Mouse (Mus musculus): ENCODE results near the gene Sfxn3. TPM values are rescaled to one million over a fixed set of nuclear protein-coding genes. Genes with fewer than 3 reads are reported as not detected.
"Not testable (repeated sequence)": the region's sequence is repeated elsewhere in the genome, so short reads cannot be mapped to it uniquely, and the experiment has no call there.

Gene Sfxn3
- polyA plus RNA-seq, 1 experiment = 20.7 TPM

- TF ChIP-seq CTCF (IDR thresholded peaks at IDR 0.05; ENCODE audit: control insufficient read depth, insufficient read depth, insufficient replicate concordance, low read depth, low read length) = no peak
- no peak for TF ChIP-seq POLR2A (IDR thresholded peaks at IDR 0.05; ENCODE audit: control insufficient read depth, low read depth, low read length)
- Histone ChIP-seq H3K4me1 (ENCODE audit: control insufficient read depth, insufficient read depth, low read length) (peaks cover 26% of the 10 kb centered on the region), H3K4me3 (ENCODE audit: control insufficient read depth, low read depth, low read length) (0 out of 2 replicates have a peak overlapping the region, but pooled peaks have one; percentile 14), H3K27ac (ENCODE audit: control insufficient read depth, insufficient read depth, low read depth, low read length) (peak overlapping the region; percentile 14; the same call in 1 of the 2 replicates), H3K36me3 (ENCODE audit: control insufficient read depth, insufficient read depth, low read length) (no peaks in the 10 kb centered on the region), H3K27me3 (ENCODE audit: control insufficient read depth, insufficient read depth, low read length) (no peaks in the 10 kb centered on the region; the same call in 1 of the 2 replicates)
Measured at GRCm38 (mm10) chr19:45028746-45029145, 18.6 kb upstream of the Sfxn3 start.

- Histone ChIP-seq H3K4me1 (ENCODE audit: control insufficient read depth, insufficient read depth, low read length) (peaks cover 21% of the 10 kb centered on the region), H3K36me3 (ENCODE audit: control insufficient read depth, insufficient read depth, low read length) (no peaks in the 10 kb centered on the region), H3K27me3 (ENCODE audit: control insufficient read depth, insufficient read depth, low read length) (no peaks in the 10 kb centered on the region), H3K4me3 (ENCODE audit: control insufficient read depth, low read depth, low read length) (no peak overlapping the region), H3K27ac (ENCODE audit: control insufficient read depth, insufficient read depth, low read depth, low read length) (no peak overlapping the region)
- no peak for TF ChIP-seq CTCF (IDR thresholded peaks at IDR 0.05; ENCODE audit: control insufficient read depth, insufficient read depth, insufficient replicate concordance, low read depth, low read length)
- TF ChIP-seq POLR2A (IDR thresholded peaks at IDR 0.05; ENCODE audit: control insufficient read depth, low read depth, low read length) = no peak
Measured at GRCm38 (mm10) chr19:45029571-45029970, 17.7 kb upstream of the Sfxn3 start.

- peaks cover 17% of the 10 kb centered on the region for H3K4me1 ChIP-seq (ENCODE audit: control insufficient read depth, insufficient read depth, low read length)
- no peaks in the 10 kb centered on the region for H3K36me3 ChIP-seq (ENCODE audit: control insufficient read depth, insufficient read depth, low read length)
- H3K4me3 ChIP-seq (ENCODE audit: control insufficient read depth, low read depth, low read length) = no peak overlapping the region
- peak; percentile 91 for TF ChIP-seq CTCF (IDR thresholded peaks at IDR 0.05; ENCODE audit: control insufficient read depth, insufficient read depth, insufficient replicate concordance, low read depth, low read length)
- no peak for TF ChIP-seq POLR2A (IDR thresholded peaks at IDR 0.05; ENCODE audit: control insufficient read depth, low read depth, low read length)
- no peak overlapping the region for H3K27ac ChIP-seq (ENCODE audit: control insufficient read depth, insufficient read depth, low read depth, low read length)
- no peaks in the 10 kb centered on the region for H3K27me3 ChIP-seq (ENCODE audit: control insufficient read depth, insufficient read depth, low read length)
Measured at GRCm38 (mm10) chr19:45030111-45030510, 17.2 kb upstream of the Sfxn3 start.

- H3K36me3 ChIP-seq (ENCODE audit: control insufficient read depth, insufficient read depth, low read length) = no peaks in the 10 kb centered on the region
- no peak overlapping the region for H3K27ac ChIP-seq (ENCODE audit: control insufficient read depth, insufficient read depth, low read depth, low read length)
- no peaks in the 10 kb centered on the region for H3K27me3 ChIP-seq (ENCODE audit: control insufficient read depth, insufficient read depth, low read length)
- TF ChIP-seq CTCF (IDR thresholded peaks at IDR 0.05; ENCODE audit: control insufficient read depth, insufficient read depth, insufficient replicate concordance, low read depth, low read length) = peak; percentile 66; the same call in 1 of the 2 replicates
- TF ChIP-seq POLR2A (IDR thresholded peaks at IDR 0.05; ENCODE audit: control insufficient read depth, low read depth, low read length) = no peak
- peaks cover 16% of the 10 kb centered on the region for H3K4me1 ChIP-seq (ENCODE audit: control insufficient read depth, insufficient read depth, low read length)
- no peak overlapping the region for H3K4me3 ChIP-seq (ENCODE audit: control insufficient read depth, low read depth, low read length)
Measured at GRCm38 (mm10) chr19:45030746-45031693, 16.3 kb upstream of the Sfxn3 start.

GRCm38 (mm10) chr19:45031780-45032179, 15.5 kb upstream of the Sfxn3 start:
- Histone ChIP-seq H3K27ac (ENCODE audit: control insufficient read depth, insufficient read depth, low read depth, low read length) (no peak overlapping the region), H3K4me1 (ENCODE audit: control insufficient read depth, insufficient read depth, low read length) (peaks cover 12% of the 10 kb centered on the region), H3K27me3 (ENCODE audit: control insufficient read depth, insufficient read depth, low read length) (no peaks in the 10 kb centered on the region), H3K4me3 (ENCODE audit: control insufficient read depth, low read depth, low read length) (no peak overlapping the region), H3K36me3 (ENCODE audit: control insufficient read depth, insufficient read depth, low read length) (no peaks in the 10 kb centered on the region)
- TF ChIP-seq CTCF (IDR thresholded peaks at IDR 0.05; ENCODE audit: control insufficient read depth, insufficient read depth, insufficient replicate concordance, low read depth, low read length) (peak; percentile 75; the same call in 1 of the 2 replicates), POLR2A (IDR thresholded peaks at IDR 0.05; ENCODE audit: control insufficient read depth, low read depth, low read length) (no peak)

GRCm38 (mm10) chr19:45032570-45033332, 14.6 kb upstream of the Sfxn3 start:
- Histone ChIP-seq H3K4me3 (ENCODE audit: control insufficient read depth, low read depth, low read length) (no peak overlapping the region), H3K27ac (ENCODE audit: control insufficient read depth, insufficient read depth, low read depth, low read length) (no peak overlapping the region), H3K4me1 (ENCODE audit: control insufficient read depth, insufficient read depth, low read length) (peaks cover 12% of the 10 kb centered on the region), H3K27me3 (ENCODE audit: control insufficient read depth, insufficient read depth, low read length) (no peaks in the 10 kb centered on the region), H3K36me3 (ENCODE audit: control insufficient read depth, insufficient read depth, low read length) (no peaks in the 10 kb centered on the region)
- TF ChIP-seq CTCF (IDR thresholded peaks at IDR 0.05; ENCODE audit: control insufficient read depth, insufficient read depth, insufficient replicate concordance, low read depth, low read length) (peak; percentile 29; the same call in 1 of the 2 replicates), POLR2A (IDR thresholded peaks at IDR 0.05; ENCODE audit: control insufficient read depth, low read depth, low read length) (no peak)

- no peak for TF ChIP-seq POLR2A (IDR thresholded peaks at IDR 0.05; ENCODE audit: control insufficient read depth, low read depth, low read length)
- TF ChIP-seq CTCF (IDR thresholded peaks at IDR 0.05; ENCODE audit: control insufficient read depth, insufficient read depth, insufficient replicate concordance, low read depth, low read length) = peak; percentile 56; the same call in 1 of the 2 replicates
- no peaks in the 10 kb centered on the region for H3K27me3 ChIP-seq (ENCODE audit: control insufficient read depth, insufficient read depth, low read length)
- H3K4me3 ChIP-seq (ENCODE audit: control insufficient read depth, low read depth, low read length) = no peak overlapping the region
- H3K36me3 ChIP-seq (ENCODE audit: control insufficient read depth, insufficient read depth, low read length) = no peaks in the 10 kb centered on the region
- no peak overlapping the region for H3K27ac ChIP-seq (ENCODE audit: control insufficient read depth, insufficient read depth, low read depth, low read length)
- peaks cover 7% of the 10 kb centered on the region; the same call in 1 of the 2 replicates for H3K4me1 ChIP-seq (ENCODE audit: control insufficient read depth, insufficient read depth, low read length)
Measured at GRCm38 (mm10) chr19:45036867-45037266, 10.4 kb upstream of the Sfxn3 start.

GRCm38 (mm10) chr19:45038198-45038597, 9.1 kb upstream of the Sfxn3 start:
- H3K27ac ChIP-seq (ENCODE audit: control insufficient read depth, insufficient read depth, low read depth, low read length); H3K4me3 ChIP-seq (ENCODE audit: control insufficient read depth, low read depth, low read length); H3K27me3 ChIP-seq (ENCODE audit: control insufficient read depth, insufficient read depth, low read length); H3K4me1 ChIP-seq (ENCODE audit: control insufficient read depth, insufficient read depth, low read length); H3K36me3 ChIP-seq (ENCODE audit: control insufficient read depth, insufficient read depth, low read length): not testable (repeated sequence)

Data from testis, adult 2 months (tissue).